Mouse (Mus musculus): Measurements from ENCODE around the gene Tpst2.

DNA sequence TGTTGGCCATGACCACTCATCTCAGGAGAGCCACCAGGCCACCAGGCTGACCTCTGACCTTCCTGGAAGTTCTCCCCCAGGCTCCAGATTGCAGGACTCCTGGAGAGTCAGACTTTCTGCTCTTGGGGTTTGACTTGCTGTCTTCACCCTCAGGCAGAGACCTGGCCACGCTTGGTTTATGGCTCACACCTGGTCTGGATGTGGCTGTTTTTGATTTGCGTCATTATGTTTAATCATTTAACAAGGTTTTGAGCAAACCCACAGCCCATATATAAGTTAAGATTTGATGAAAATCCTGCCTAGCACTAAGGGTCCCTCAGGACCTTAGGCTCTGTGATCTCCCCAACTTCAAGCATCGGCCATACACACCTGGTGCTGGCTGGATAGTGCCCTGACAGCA, 18.6 kb upstream of the Tpst2 start:
- TF ChIP-seq CTCF (IDR thresholded peaks at IDR 0.05) = no peak
- TF ChIP-seq POLR2A (IDR thresholded peaks at IDR 0.05; ENCODE audit: insufficient read depth, low read depth, low read length) = no peak
